Mouse (Mus musculus): Measurements from ENCODE around the gene Pqlc3. TPM values are rescaled to one million over a fixed set of nuclear protein-coding genes. Genes with fewer than 3 reads are reported as not detected.

Gene Pqlc3
- polyA plus RNA-seq, 1 experiment = 42.5 TPM

- no peak for TF ChIP-seq POLR2A (IDR thresholded peaks at IDR 0.05; ENCODE audit: low read depth, low read length)
- no peak for TF ChIP-seq CTCF (IDR thresholded peaks at IDR 0.05; ENCODE audit: extremely low read depth, insufficient read depth, insufficient read length, insufficient replicate concordance)
- no peak overlapping the region for H3K27ac ChIP-seq (ENCODE audit: insufficient read depth, low read length)
- H3K4me1 ChIP-seq (ENCODE audit: control insufficient read depth, insufficient read depth, insufficient read length) = no peaks in the 10 kb centered on the region; the same call in 1 of the 2 replicates
- no peaks in the 10 kb centered on the region for H3K27me3 ChIP-seq (ENCODE audit: control insufficient read depth, insufficient read depth, low read length)
- DNase-seq (ENCODE audit: low read depth in 1 of 2, low spot score in 2 of 2) = no peak
- H3K36me3 ChIP-seq (ENCODE audit: control insufficient read depth, insufficient read depth, low read length) = no peaks in the 10 kb centered on the region
- no peak overlapping the region for H3K4me3 ChIP-seq (ENCODE audit: extremely low read depth, insufficient read depth, insufficient read length)
- 55% methylated on average over 14 of the region's 14 CpGs for WGBS
Measured at GRCm38 (mm10) chr12:17037053-17037610, 36.9 kb upstream of the Pqlc3 start.

- DNase-seq (ENCODE audit: low read depth in 1 of 2, low spot score in 2 of 2) = no peak
- Histone ChIP-seq H3K4me3 (ENCODE audit: extremely low read depth, insufficient read depth, insufficient read length) (no peak overlapping the region), H3K27me3 (ENCODE audit: control insufficient read depth, insufficient read depth, low read length) (no peaks in the 10 kb centered on the region), H3K36me3 (ENCODE audit: control insufficient read depth, insufficient read depth, low read length) (no peaks in the 10 kb centered on the region), H3K4me1 (ENCODE audit: control insufficient read depth, insufficient read depth, insufficient read length) (no peaks in the 10 kb centered on the region; the same call in 1 of the 2 replicates), H3K27ac (ENCODE audit: insufficient read depth, low read length) (no peak overlapping the region)
- 72% methylated on average over 9 of the region's 9 CpGs for WGBS
- no peak for TF ChIP-seq POLR2A (IDR thresholded peaks at IDR 0.05; ENCODE audit: low read depth, low read length)
- TF ChIP-seq CTCF (IDR thresholded peaks at IDR 0.05; ENCODE audit: extremely low read depth, insufficient read depth, insufficient read length, insufficient replicate concordance) = no peak
Measured at GRCm38 (mm10) chr12:17036532-17036931, 36.3 kb upstream of the Pqlc3 start.

GRCm38 (mm10) chr12:17035128-17035527 lies 34.9 kb upstream of the Pqlc3 start:
- no peaks in the 10 kb centered on the region; the same call in 1 of the 2 replicates for H3K4me1 ChIP-seq (ENCODE audit: control insufficient read depth, insufficient read depth, insufficient read length)
- peak in 1 of 2 experiments; percentile 65 for DNase-seq (ENCODE audit: low read depth in 1 of 2, low spot score in 2 of 2)
- no peak for TF ChIP-seq POLR2A (IDR thresholded peaks at IDR 0.05; ENCODE audit: low read depth, low read length)
- peak; percentile 56; the same call in 1 of the 2 replicates for TF ChIP-seq CTCF (IDR thresholded peaks at IDR 0.05; ENCODE audit: extremely low read depth, insufficient read depth, insufficient read length, insufficient replicate concordance)
- no peak overlapping the region for H3K27ac ChIP-seq (ENCODE audit: insufficient read depth, low read length)
- no peaks in the 10 kb centered on the region for H3K27me3 ChIP-seq (ENCODE audit: control insufficient read depth, insufficient read depth, low read length)
- H3K36me3 ChIP-seq (ENCODE audit: control insufficient read depth, insufficient read depth, low read length) = no peaks in the 10 kb centered on the region
- no peak overlapping the region for H3K4me3 ChIP-seq (ENCODE audit: extremely low read depth, insufficient read depth, insufficient read length)
- WGBS = 50% methylated on average over 2 of the region's 2 CpGs

GRCm38 (mm10) chr12:17034671-17035070 lies 34.5 kb upstream of the Pqlc3 start:
- Histone ChIP-seq H3K27me3 (ENCODE audit: control insufficient read depth, insufficient read depth, low read length) (no peaks in the 10 kb centered on the region), H3K4me3 (ENCODE audit: extremely low read depth, insufficient read depth, insufficient read length) (no peak overlapping the region), H3K4me1 (ENCODE audit: control insufficient read depth, insufficient read depth, insufficient read length) (no peaks in the 10 kb centered on the region; the same call in 1 of the 2 replicates), H3K27ac (ENCODE audit: insufficient read depth, low read length) (no peak overlapping the region), H3K36me3 (ENCODE audit: control insufficient read depth, insufficient read depth, low read length) (no peaks in the 10 kb centered on the region)
- 90% methylated on average over 5 of the region's 5 CpGs for WGBS
- TF ChIP-seq CTCF (IDR thresholded peaks at IDR 0.05; ENCODE audit: extremely low read depth, insufficient read depth, insufficient read length, insufficient replicate concordance) (no peak), POLR2A (IDR thresholded peaks at IDR 0.05; ENCODE audit: low read depth, low read length) (no peak)
- DNase-seq (ENCODE audit: low read depth in 1 of 2, low spot score in 2 of 2) = no peak

GRCm38 (mm10) chr12:17033464-17033841 lies 33.2 kb upstream of the Pqlc3 start:
- no peak for TF ChIP-seq POLR2A (IDR thresholded peaks at IDR 0.05; ENCODE audit: low read depth, low read length)
- TF ChIP-seq CTCF (IDR thresholded peaks at IDR 0.05; ENCODE audit: extremely low read depth, insufficient read depth, insufficient read length, insufficient replicate concordance) = no peak
- no peaks in the 10 kb centered on the region; the same call in 1 of the 2 replicates for H3K4me1 ChIP-seq (ENCODE audit: control insufficient read depth, insufficient read depth, insufficient read length)
- no peak overlapping the region for H3K27ac ChIP-seq (ENCODE audit: insufficient read depth, low read length)
- H3K27me3 ChIP-seq (ENCODE audit: control insufficient read depth, insufficient read depth, low read length) = no peaks in the 10 kb centered on the region
- DNase-seq (ENCODE audit: low read depth in 1 of 2, low spot score in 2 of 2) = no peak
- no peak overlapping the region for H3K4me3 ChIP-seq (ENCODE audit: extremely low read depth, insufficient read depth, insufficient read length)
- 57% methylated on average over 9 of the region's 9 CpGs for WGBS
- no peaks in the 10 kb centered on the region for H3K36me3 ChIP-seq (ENCODE audit: control insufficient read depth, insufficient read depth, low read length)

- TF ChIP-seq CTCF (IDR thresholded peaks at IDR 0.05; ENCODE audit: extremely low read depth, insufficient read depth, insufficient read length, insufficient replicate concordance) (peak; percentile 41; the same call in 1 of the 2 replicates), POLR2A (IDR thresholded peaks at IDR 0.05; ENCODE audit: low read depth, low read length) (no peak)
- Histone ChIP-seq H3K4me3 (ENCODE audit: extremely low read depth, insufficient read depth, insufficient read length) (0 out of 2 replicates have a peak overlapping the region, but pooled peaks have one; percentile 10), H3K4me1 (ENCODE audit: control insufficient read depth, insufficient read depth, insufficient read length) (no peaks in the 10 kb centered on the region; the same call in 1 of the 2 replicates), H3K27ac (ENCODE audit: insufficient read depth, low read length) (no peak overlapping the region), H3K27me3 (ENCODE audit: control insufficient read depth, insufficient read depth, low read length) (no peaks in the 10 kb centered on the region), H3K36me3 (ENCODE audit: control insufficient read depth, insufficient read depth, low read length) (no peaks in the 10 kb centered on the region)
- peak; percentile 55 to 70 for DNase-seq (ENCODE audit: low read depth in 1 of 2, low spot score in 2 of 2)
- 27% methylated on average over 13 of the region's 13 CpGs for WGBS
Measured at GRCm38 (mm10) chr12:17032694-17033463, 32.7 kb upstream of the Pqlc3 start.
